Mouse (Mus musculus) thymus, postnatal 36 days (tissue): ENCODE data around the gene Gstt1.

Experiments used
- DNase-seq, 2 experiments: peaks; one replicate each; pipeline ENCODE4 v3.0.0; 2022; ENCODE audit warnings: mixed read lengths in 2 of 2

The Gstt1 gene

GRCm38 (mm10) chr10:75762413-75762812 lies 36.0 kb downstream of the Gstt1 start:
- DNase-seq = no peak

GRCm38 (mm10) chr10:75760311-75760710 lies 38.1 kb downstream of the Gstt1 start:
- DNase-seq = no peak

- DNase-seq = no peak
These were observed 41.7 kb downstream of the Gstt1 start for GRCm38 (mm10) chr10:75756719-75757118.

DNA sequence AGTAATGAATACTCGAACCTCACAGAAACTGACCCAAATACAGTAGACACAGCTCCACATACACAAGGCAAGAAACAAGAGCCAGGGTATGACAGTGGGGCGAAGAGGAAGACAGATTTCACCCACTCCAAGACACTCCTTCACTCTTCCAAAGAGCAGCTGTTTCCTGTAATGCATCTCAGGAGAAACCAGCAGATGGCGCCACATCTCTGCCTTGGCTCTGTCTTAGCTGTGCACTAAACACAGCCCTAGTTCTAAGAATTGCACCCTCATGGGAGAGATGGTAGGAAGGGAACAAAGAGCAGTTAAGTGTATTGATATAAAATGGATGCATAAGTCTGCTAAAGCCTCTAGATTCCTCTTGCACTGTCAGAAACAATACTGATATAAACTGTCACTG lies 54.4 kb downstream of the Gstt1 start:
- peak; percentile 69 to 76 for DNase-seq

- DNase-seq = no peak
These were observed 55.0 kb downstream of the Gstt1 start for GRCm38 (mm10) chr10:75743369-75743768.

DNA sequence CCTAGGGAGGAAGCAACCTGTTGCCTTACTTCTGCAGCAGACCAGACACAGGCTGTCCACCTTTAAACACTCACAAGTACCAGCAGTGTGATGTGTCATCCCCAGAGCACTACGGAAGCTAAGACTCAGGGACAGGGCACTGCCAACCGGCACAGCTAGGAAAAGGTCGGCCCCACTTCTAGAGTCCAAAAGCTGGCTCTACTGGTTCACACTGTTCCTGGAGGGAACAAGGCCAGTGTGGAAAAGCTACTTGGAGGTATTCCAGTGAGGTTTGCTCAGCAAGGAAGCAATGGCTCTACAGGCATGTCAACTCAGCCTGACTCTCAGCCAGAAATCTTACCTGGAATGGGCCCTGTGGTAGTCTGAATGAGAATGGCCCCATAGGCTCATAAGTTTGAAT lies 57.5 kb downstream of the Gstt1 start:
- DNase-seq = no peak
